Mouse (Mus musculus): ENCODE data around the gene Cnnm2.
"Not testable (repeated sequence)": the region's sequence is repeated elsewhere in the genome, so short reads cannot be mapped to it uniquely, and the experiment has no call there.

DNA sequence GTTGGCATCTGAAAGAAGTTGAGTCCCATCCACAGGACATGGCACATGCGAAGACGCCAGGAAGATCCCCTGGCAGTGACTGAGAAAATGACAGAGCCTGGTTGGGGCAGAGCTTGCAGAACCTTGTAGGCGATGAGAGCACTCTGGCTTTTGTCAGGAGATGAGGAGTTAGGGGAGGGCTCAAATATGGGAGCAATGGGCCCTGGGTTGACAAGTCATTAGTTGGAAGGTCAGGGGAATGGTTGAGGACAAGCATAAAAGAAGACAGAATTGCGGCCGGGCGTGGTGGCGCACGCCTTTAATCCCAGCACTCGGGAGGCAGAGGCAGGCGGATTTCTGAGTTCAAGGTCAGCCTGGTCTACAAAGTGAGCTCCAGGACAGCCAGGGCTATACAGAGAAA lies 1.5 kb upstream of the Cnnm2 start:
- not testable (repeated sequence) for TF ChIP-seq GATA1 (IDR thresholded peaks at IDR 0.05; ENCODE audit: borderline replicate concordance, low read length); FLI1 (IDR thresholded peaks at IDR 0.05; ENCODE audit: low read length)
